Mouse (Mus musculus) hindlimb bud, embryonic 11.5 days (tissue): ENCODE data around the gene Myt1l.

Source experiments
- DNase-seq: peaks from one replicate; pipeline ENCODE4 v3.0.0-alpha.2; 2012; ENCODE audit warnings: low read depth, low spot score; ENCODE audit errors: extremely low spot score

Gene Myt1l

GRCm38 (mm10) chr12:29528031-29528771 is at the start of gene Myt1l:
TSS of gene Myt1l (plus strand) at chr12:29528384.
- no peak for DNase-seq

GRCm38 (mm10) chr12:29486424-29487035 is 41.7 kb upstream of the Myt1l start:
- DNase-seq, result no peak

GRCm38 (mm10) chr12:29526236-29526644 is 1.9 kb upstream of the Myt1l start:
- no peak for DNase-seq

- no peak for DNase-seq
Measured at GRCm38 (mm10) chr12:29527048-29527761, 979 bp upstream of the Myt1l start.

GRCm38 (mm10) chr12:29530241-29530725 is 2.1 kb downstream of the Myt1l start:
- DNase-seq, result no peak

GRCm38 (mm10) chr12:29530823-29531222 is 2.6 kb downstream of the Myt1l start:
- DNase-seq, result no peak

- no peak for DNase-seq
Measured at GRCm38 (mm10) chr12:29533071-29533876, 5.1 kb downstream of the Myt1l start.

GRCm38 (mm10) chr12:29534326-29534725 is 6.1 kb downstream of the Myt1l start:
- DNase-seq, result no peak

GRCm38 (mm10) chr12:29534761-29535300 is 6.6 kb downstream of the Myt1l start:
- no peak for DNase-seq

- no peak for DNase-seq
Measured at GRCm38 (mm10) chr12:29537916-29538315, 9.7 kb downstream of the Myt1l start.

GRCm38 (mm10) chr12:29538456-29538855 is 10.3 kb downstream of the Myt1l start:
- no peak for DNase-seq

GRCm38 (mm10) chr12:29539106-29539505 is 10.9 kb downstream of the Myt1l start:
- no peak for DNase-seq

GRCm38 (mm10) chr12:29540741-29541140 is 12.6 kb downstream of the Myt1l start:
- no peak for DNase-seq

- DNase-seq, result no peak
Measured at GRCm38 (mm10) chr12:29546073-29546472, 17.9 kb downstream of the Myt1l start.

- no peak for DNase-seq
Measured at GRCm38 (mm10) chr12:29547112-29547511, 18.9 kb downstream of the Myt1l start.

- DNase-seq, result no peak
Measured at GRCm38 (mm10) chr12:29547755-29548154, 19.6 kb downstream of the Myt1l start.

- no peak for DNase-seq
Measured at GRCm38 (mm10) chr12:29553138-29553537, 25.0 kb downstream of the Myt1l start.

GRCm38 (mm10) chr12:29555718-29556117 is 27.5 kb downstream of the Myt1l start:
- no peak for DNase-seq

GRCm38 (mm10) chr12:29556408-29556807 is 28.2 kb downstream of the Myt1l start:
- DNase-seq, result no peak

- no peak for DNase-seq
Measured at GRCm38 (mm10) chr12:29556901-29557300, 28.7 kb downstream of the Myt1l start.

GRCm38 (mm10) chr12:29559769-29560168 is 31.6 kb downstream of the Myt1l start:
- no peak for DNase-seq
